Mouse (Mus musculus) hindbrain, embryonic 14.5 days (tissue): ENCODE results near the gene 5830473C10Rik. TPM values are rescaled to one million over a fixed set of nuclear protein-coding genes. Genes with fewer than 3 reads are reported as not detected.
A peak's percentile ranks its signal among the peaks of the same experiment; 100 is the strongest.

ENCODE experiments used
- ATAC-seq: fragments of 200-750 bp; cut with Nextera tagmentation; 2 replicates; pipeline ENCODE4 v1.8.0; 2017; ENCODE audit warnings: moderate number of reproducible peaks, mild to moderate bottlenecking, moderate TSS enrichment, moderate library complexity; ENCODE audit not compliant: low FRiP score
- DNase-seq: peaks from one replicate; pipeline ENCODE4 v3.0.0-alpha.2; 2015; ENCODE audit warnings: low spot score
- H3K27ac ChIP-seq: fragments of 300-500 bp; sonication (generic); 2 replicates; pipeline ENCODE4 v1.5.1; 2014; ENCODE audit warnings: mild to moderate bottlenecking, moderate library complexity
- H3K27me3 ChIP-seq: fragments of 300-500 bp; sonication (generic); 2 replicates; pipeline ENCODE4 v1.6.1; 2014; ENCODE audit warnings: mild to moderate bottlenecking, low read length, mixed read lengths; ENCODE audit not compliant: control insufficient read depth, insufficient read depth
- H3K36me3 ChIP-seq: fragments of 300-500 bp; sonication (generic); replicated peaks from 2 replicates; pipeline ENCODE4 v1.6.1; 2014; ENCODE audit not compliant: control insufficient read depth, insufficient read depth
- H3K4me1 ChIP-seq: fragments of 300-500 bp; sonication (generic); replicated peaks from 2 replicates; pipeline ENCODE4 v1.6.1; 2014; ENCODE audit warnings: antibody characterized with exemption, low read length, mixed read lengths; ENCODE audit not compliant: control insufficient read depth, insufficient read depth
- H3K4me2 ChIP-seq: fragments of 300-500 bp; sonication (generic); replicated peaks from 2 replicates; pipeline ENCODE4 v1.6.1; 2014; ENCODE audit warnings: mild to moderate bottlenecking, moderate library complexity
- H3K4me3 ChIP-seq: fragments of 300-500 bp; sonication (generic); replicated peaks from 2 replicates; pipeline ENCODE4 v1.5.1; 2014; ENCODE audit warnings: mild to moderate bottlenecking, low read length
- H3K9ac ChIP-seq: fragments of 300-500 bp; sonication (generic); 2 replicates; pipeline ENCODE4 v1.6.1; 2014
- H3K9me3 ChIP-seq: fragments of 300-500 bp; sonication (generic); 2 replicates; pipeline ENCODE4 v1.6.1; 2016; ENCODE audit warnings: low read length; ENCODE audit not compliant: control insufficient read depth
- WGBS: fragments of 180-500 bp; shearing (Covaris S2); extraction: QIAGEN DNeasy Blood & Tissue Kit; methylation state at CpG from one replicate; pipeline ENCODE4 v1.1.7; 2014; 5-methylcytosine and 5-hydroxymethylcytosine counted together
- polyA plus RNA-seq: library from polyadenylated mRNA; unstranded; fragments of >200 nt; fragmentation: Nextera tagmentation; extraction: Ambion mirVana; gene quantifications from 2 replicates; pipeline ENCODE4 v1.2.1, GENCODE M21; 2014

The 5830473C10Rik gene
- polyA plus RNA-seq, 1 experiment from 2014 or later, result 0.08 TPM

DNA sequence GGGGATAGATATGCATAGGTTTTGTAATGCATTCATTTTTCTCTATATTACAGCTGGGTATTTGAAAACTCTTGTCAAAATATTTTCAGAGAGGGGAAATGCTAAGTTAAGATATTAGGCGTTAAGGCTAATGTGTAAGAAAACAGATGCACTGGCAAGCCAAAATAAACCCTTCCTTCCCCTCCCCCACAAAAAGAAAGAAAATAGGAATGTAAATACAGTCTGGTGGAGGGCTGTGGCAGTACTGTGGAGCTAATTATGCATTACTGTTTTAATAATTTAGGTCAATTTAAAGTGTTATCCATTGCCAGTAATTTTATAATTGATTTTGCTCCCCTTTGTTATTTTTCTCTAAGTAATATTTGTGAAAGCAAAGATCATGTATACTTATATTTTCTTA is 67.6 kb downstream of the 5830473C10Rik start:
- DNase-seq, result no peak
- no peak overlapping the region for H3K9ac ChIP-seq
- 85% methylated on average over 1 of the region's 1 CpGs for WGBS

DNA sequence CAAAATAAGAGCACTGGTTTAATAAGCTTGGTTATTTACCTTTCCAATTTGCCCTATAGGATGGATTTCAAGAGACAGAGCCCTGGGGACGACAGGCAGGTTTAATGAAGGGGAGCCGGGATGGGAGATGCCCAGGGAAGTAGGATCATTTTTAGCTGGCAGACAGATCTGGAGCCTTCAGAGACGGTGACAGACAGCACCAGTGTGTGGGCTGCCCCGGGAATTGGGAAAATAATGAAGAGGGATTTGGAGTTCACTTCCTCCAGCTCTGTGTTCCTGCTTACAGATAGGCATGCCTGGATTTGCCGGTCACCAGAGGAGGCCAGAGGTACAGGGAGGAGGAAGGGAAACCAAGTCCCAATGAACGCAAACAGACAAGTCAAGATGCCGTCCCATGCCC is 74.0 kb downstream of the 5830473C10Rik start:
- 82% methylated on average over 7 of the region's 7 CpGs for WGBS
- ATAC-seq, result no peak
- Histone ChIP-seq H3K36me3 (no peaks in the 10 kb centered on the region), H3K4me2 (no peak overlapping the region), H3K4me3 (no peak overlapping the region), H3K4me1 (no peaks in the 10 kb centered on the region), H3K9ac (no peak overlapping the region), H3K9me3 (no peaks in the 10 kb centered on the region), H3K27me3 (no peaks in the 10 kb centered on the region), H3K27ac (no peak overlapping the region)
- no peak for DNase-seq

More for the DNA sequence above, 67.6 kb downstream of the 5830473C10Rik start:
- ATAC-seq, result no peak
- no peak overlapping the region for H3K4me3 ChIP-seq
- H3K9me3 ChIP-seq, result no peaks in the 10 kb centered on the region
- H3K4me1 ChIP-seq, result no peaks in the 10 kb centered on the region
- no peaks in the 10 kb centered on the region for H3K27me3 ChIP-seq
- H3K4me2 ChIP-seq, result no peak overlapping the region
- no peak overlapping the region for H3K27ac ChIP-seq
- no peaks in the 10 kb centered on the region for H3K36me3 ChIP-seq

DNA sequence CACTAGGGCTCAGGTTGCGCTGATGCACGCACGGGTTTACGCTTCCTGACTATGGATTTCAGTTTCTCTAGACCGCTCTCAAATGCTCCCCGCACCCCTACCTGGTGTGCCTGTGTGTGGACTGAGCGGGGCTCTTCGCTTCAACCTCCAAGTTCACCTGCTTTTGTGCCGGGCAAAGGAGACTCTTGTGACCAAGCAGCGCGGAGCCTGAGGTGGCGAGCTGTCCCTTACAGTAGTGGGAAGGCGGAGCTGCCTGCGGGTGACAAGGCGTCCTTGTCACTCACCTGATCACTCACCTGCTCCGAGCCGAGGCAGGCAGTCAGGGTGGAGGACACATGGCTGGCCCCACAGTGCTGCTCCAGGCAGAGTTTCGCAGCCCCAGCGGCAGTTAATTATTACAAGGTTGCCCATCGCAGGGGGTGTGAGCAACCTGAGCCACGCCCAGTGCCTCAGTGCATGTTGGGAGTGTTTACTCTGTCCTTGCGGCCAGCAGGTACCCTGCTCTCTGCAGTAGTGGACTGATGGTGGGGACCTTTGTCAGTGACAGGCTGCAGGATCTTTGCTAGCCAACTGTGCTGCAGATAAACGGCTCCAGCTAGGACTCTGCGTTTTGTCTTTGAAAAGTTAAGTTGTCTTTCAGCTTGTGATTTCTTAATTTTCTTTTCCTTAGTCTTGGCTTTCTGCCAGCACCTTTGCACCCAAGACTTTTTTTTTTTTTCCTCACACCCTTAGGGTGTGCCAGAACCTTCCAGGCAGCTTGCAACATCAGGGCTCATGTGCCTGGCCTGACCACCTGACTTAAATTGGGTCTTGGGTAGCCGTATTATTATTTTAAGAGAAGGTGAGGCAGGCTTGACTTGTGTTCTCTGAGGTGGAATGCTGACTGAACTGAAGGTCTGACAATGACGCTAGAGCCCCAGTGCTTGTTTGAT is 79.6 kb downstream of the 5830473C10Rik start, which contains the start of gene Rassf6:
Rassf6 (minus strand) TSS at position 372 of the 932 bp plus-strand sequence.
- Histone ChIP-seq H3K9ac (peak within 1 kb of the TSS; percentile 57), H3K9me3 (no peaks in the 10 kb centered on the region), H3K4me1 (no peaks in the 10 kb centered on the region), H3K36me3 (no peaks in the 10 kb centered on the region), H3K27me3 (no peaks in the 10 kb centered on the region), H3K4me3 (peak within 1 kb of the TSS; percentile 34), H3K27ac (no peak within 1 kb of the TSS), H3K4me2 (peak within 1 kb of the TSS; percentile 78)
- ATAC-seq (peak; percentile 82), DNase-seq (no peak)
- 12% methylated on average over 26 of the region's 26 CpGs for WGBS

DNA sequence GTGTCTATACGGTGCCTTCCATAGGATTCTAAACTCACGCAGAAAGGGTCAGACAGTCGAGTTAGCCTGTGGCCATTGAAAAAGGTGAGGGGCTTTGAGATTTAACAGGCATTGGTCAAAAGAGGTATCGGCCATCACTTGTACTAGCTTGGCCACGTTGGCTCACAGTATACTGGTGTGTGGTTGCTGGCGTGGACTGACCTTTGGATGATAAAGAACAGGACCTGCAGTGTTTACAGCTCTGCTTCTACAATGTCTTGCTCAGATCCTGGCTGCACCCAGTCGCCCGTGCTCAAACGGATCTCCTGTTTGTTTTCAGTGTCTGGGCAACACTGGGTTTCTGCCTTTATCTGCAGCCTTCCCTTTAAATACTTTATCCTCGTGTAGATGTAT is 80.3 kb downstream of the 5830473C10Rik start:
- Histone ChIP-seq H3K27ac (no peak overlapping the region), H3K27me3 (no peaks in the 10 kb centered on the region), H3K4me3 (no peak overlapping the region), H3K9me3 (no peaks in the 10 kb centered on the region), H3K9ac (no peak overlapping the region), H3K4me1 (no peaks in the 10 kb centered on the region), H3K36me3 (no peaks in the 10 kb centered on the region), H3K4me2 (no peak overlapping the region)
- ATAC-seq (no peak), DNase-seq (no peak)
- 78% methylated on average over 10 of the region's 10 CpGs for WGBS

DNA sequence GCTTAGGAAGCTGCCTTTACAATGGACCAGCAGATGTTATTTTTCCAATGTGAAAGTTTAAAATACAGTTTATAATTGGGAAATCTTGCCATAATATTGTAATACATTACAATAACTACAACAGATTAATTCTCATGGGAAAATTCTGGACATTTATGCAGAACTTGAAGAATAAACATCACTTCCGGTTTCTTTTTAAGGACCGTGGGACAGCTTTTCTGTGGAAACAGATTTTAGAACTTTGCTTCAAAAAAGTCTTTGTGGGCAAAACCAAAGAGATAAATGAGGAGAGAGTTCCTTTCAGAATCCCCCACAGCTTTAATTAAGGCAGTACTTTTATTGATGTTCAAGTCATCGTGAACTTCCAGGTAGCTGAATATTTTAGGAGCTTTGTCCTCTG is 84.7 kb downstream of the 5830473C10Rik start:
- no peak overlapping the region for H3K9ac ChIP-seq
- no peak for DNase-seq
- no peaks in the 10 kb centered on the region for H3K9me3 ChIP-seq
- H3K27ac ChIP-seq, result no peak overlapping the region
- H3K4me2 ChIP-seq, result no peak overlapping the region
- H3K27me3 ChIP-seq, result no peaks in the 10 kb centered on the region
- no peaks in the 10 kb centered on the region for H3K4me1 ChIP-seq
- H3K4me3 ChIP-seq, result no peak overlapping the region
- H3K36me3 ChIP-seq, result no peaks in the 10 kb centered on the region
- 71% methylated on average over 3 of the region's 3 CpGs for WGBS
- ATAC-seq, result no peak

DNA sequence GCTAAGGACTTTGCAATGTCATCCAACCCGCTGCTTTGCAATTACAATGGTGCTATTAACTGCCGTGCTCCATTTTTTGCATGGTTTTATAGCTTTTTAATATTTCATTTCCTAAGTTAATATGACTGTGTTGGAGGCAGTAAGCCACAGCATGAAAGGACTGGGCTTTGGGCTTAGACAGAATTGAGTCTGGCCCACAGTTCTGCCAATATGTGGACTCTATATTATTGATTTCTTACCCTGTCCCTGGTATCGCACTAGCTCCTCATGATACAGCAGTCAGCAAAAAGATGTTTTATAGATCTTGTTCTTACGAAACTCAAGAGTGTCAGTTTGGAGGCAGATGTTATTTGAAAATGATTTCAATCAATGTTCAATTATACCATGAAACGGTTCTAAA is 85.5 kb downstream of the 5830473C10Rik start:
- DNase-seq (no peak), ATAC-seq (no peak)
- Histone ChIP-seq H3K9ac (no peak overlapping the region), H3K27ac (no peak overlapping the region), H3K4me1 (no peaks in the 10 kb centered on the region), H3K27me3 (no peaks in the 10 kb centered on the region), H3K4me3 (no peak overlapping the region), H3K36me3 (no peaks in the 10 kb centered on the region), H3K4me2 (no peak overlapping the region), H3K9me3 (no peaks in the 10 kb centered on the region)
- WGBS, result 78% methylated on average over 5 of the region's 5 CpGs

Other genes starting within 250 kb of the 5830473C10Rik start
- 34.8 and 37.9 TPM in 2 replicates for gene Ankrd17, start 194.5 kb upstream of the 5830473C10Rik start, polyA plus RNA-seq
- 3.9 and 4.9 TPM in 2 replicates for gene Gm9958, start 193.9 kb upstream of the 5830473C10Rik start, polyA plus RNA-seq
- gene Alb, start 100.2 kb upstream of the 5830473C10Rik start, polyA plus RNA-seq, result not detected in 2 replicates
- 0.09 and 0.33 TPM in 2 replicates for gene Afp, start 70.4 kb upstream of the 5830473C10Rik start, polyA plus RNA-seq
- gene Afm, start 42.2 kb upstream of the 5830473C10Rik start, polyA plus RNA-seq, result not detected in 2 replicates
- gene Rassf6, start 79.5 kb downstream of the 5830473C10Rik start, polyA plus RNA-seq, result 1.9 and 2.0 TPM in 2 replicates
- gene Cxcl5, start 198.3 kb downstream of the 5830473C10Rik start, polyA plus RNA-seq, result 0.37 and 0.47 TPM in 2 replicates
- gene Ppbp, start 207.4 kb downstream of the 5830473C10Rik start, polyA plus RNA-seq, result 1.1 and 1.6 TPM in 2 replicates
- 47.1 and 56.7 TPM in 2 replicates for gene Pf4, start 211.3 kb downstream of the 5830473C10Rik start, polyA plus RNA-seq
- gene Cxcl3, start 225.0 kb downstream of the 5830473C10Rik start, polyA plus RNA-seq, result 0.21 TPM in 1 of 2 replicates, not detected in the other
- not detected in 2 replicates for gene Cxcl15, start 233.4 kb downstream of the 5830473C10Rik start, polyA plus RNA-seq